Mouse (Mus musculus) stomach, postnatal 0 days (tissue): ENCODE data around the gene Spata1.

Source experiments
- CTCF ChIP-seq: IDR thresholded peaks from 2 replicates; pipeline ENCODE4 v1.5.1; 2016; ENCODE audit warnings: antibody characterized with exemption, low read depth, mild to moderate bottlenecking, moderate library complexity
- EP300 ChIP-seq: optimal IDR thresholded peaks from 2 replicates; pipeline ENCODE3; 2016; ENCODE audit warnings: antibody characterized with exemption

DNA sequence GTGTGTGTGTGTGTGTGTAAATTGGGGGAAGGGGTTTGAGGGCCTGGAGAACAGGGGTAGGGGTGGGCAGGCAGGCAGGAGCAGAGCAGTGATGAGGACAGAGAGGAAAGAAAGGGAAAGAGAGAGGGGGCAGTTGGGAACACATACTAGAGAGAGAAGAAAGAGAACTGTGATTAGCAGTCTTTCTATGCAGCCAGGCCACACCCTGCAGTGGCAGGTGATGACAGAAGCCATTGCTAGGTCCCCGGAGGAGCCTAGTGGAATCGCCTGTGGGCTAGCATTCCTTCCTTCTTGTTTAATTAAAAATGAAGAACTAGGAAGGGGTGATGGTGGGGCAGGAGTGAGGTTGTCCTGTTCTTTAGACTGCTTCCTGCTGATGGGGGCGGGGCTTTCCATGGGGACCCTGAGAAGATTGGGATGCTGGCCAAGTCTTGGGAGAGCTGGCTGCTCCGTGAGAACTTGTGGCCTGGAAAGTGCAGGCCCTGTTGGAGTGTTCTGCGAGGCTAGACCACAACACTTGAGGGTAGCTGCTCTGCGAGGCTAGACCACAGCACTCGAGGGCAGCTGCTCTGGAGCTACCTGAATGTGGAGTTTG lies 75.2 kb downstream of the Spata1 start:
- TF ChIP-seq CTCF (no peak), EP300 (no peak)
